Mouse (Mus musculus): ENCODE measurements around the gene Gm12355.

- TF ChIP-seq CTCF (IDR thresholded peaks at IDR 0.05; ENCODE audit: low read depth) (peak; percentile 89), EP300 (IDR thresholded peaks at IDR 0.05; ENCODE audit: low read depth) (no peak)
Measured at GRCm38 (mm10) chr11:98660517-98660916, 35.1 kb upstream of the Gm12355 start.
